Mouse (Mus musculus) bone marrow macrophage, adult 2 months (primary cell): ENCODE data around the gene Zdhhc7.

Experiments
- CTCF ChIP-seq: IDR thresholded peaks from 2 replicates; pipeline ENCODE4 v1.5.1; 2012; ENCODE audit warnings: low read depth, mild to moderate bottlenecking, low read length, moderate library complexity
- POLR2A ChIP-seq: IDR thresholded peaks from 2 replicates; pipeline ENCODE4 v1.6.1; 2012; ENCODE audit warnings: mild to moderate bottlenecking, low read depth, low read length, borderline replicate concordance

DNA sequence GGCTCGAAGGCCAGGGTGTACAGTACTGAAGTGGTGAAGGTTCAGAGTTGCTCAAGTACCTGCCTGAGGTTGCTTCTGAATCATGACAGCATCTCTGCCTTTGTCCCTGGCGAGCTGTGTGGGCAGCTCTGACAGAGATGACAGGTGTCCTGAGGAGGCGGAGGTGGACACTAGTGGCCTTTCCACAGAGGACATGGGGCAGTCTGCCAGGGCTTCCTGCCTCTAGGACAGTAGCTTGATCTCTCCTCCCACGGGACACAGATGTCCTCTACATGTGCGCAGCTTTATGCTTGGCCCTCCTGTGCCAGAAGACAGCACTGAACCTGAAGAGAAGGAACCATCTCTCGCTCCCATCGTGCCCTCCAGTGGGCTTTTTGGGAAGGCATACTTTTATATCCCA lies 31.9 kb upstream of the Zdhhc7 start:
- no peak for TF ChIP-seq POLR2A
- TF ChIP-seq CTCF = no peak
